Mouse (Mus musculus): ENCODE results near the gene Unc45a.

Unc45a gene

DNA sequence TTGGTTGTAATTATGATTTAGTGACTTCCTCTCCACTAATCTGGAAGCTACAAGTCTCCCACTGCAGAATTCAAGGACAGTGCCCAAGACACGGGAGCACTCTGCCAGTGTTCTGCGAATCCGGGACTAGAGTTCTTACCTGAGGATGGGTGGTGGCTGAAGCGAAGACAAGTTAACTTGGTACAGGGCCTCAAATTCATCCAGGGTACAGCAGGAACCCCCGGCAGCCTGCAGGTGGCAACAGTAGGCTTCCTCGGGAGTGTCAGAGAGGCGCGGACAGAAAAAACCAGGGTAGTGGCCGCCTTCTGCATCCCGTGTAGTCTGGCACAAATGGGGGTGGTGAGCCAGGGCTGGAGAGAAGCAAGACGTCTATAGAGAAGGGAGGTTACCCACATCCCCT lies at the start of gene Unc45a:
Unc45a (minus strand) TSS at position 213 of the 400 bp plus-strand sequence.
- no peak for DNase-seq (ENCODE audit: low spot score)

GRCm38 (mm10) chr7:80387633-80388543 lies 47.1 kb upstream of the Unc45a start, which contains the start of gene Fes:
Gene Fes, minus strand, starts transcription at chr7:80387946.
- no peak for DNase-seq (ENCODE audit: low spot score)

- DNase-seq (ENCODE audit: low spot score), result no peak
Measured at GRCm38 (mm10) chr7:80387033-80387632, 46.3 kb upstream of the Unc45a start.

GRCm38 (mm10) chr7:80386235-80386930 lies 45.6 kb upstream of the Unc45a start:
- DNase-seq (ENCODE audit: low spot score), result peak; percentile 85

- DNase-seq (ENCODE audit: low spot score), result no peak
Measured at GRCm38 (mm10) chr7:80382919-80383318, 42.1 kb upstream of the Unc45a start.

GRCm38 (mm10) chr7:80379531-80379930 lies 38.7 kb upstream of the Unc45a start:
- no peak for DNase-seq (ENCODE audit: low spot score)

GRCm38 (mm10) chr7:80377471-80377870 lies 36.7 kb upstream of the Unc45a start:
- DNase-seq (ENCODE audit: low spot score), result no peak

- no peak for DNase-seq (ENCODE audit: low spot score)
Measured at GRCm38 (mm10) chr7:80376192-80376591, 35.4 kb upstream of the Unc45a start.

- DNase-seq (ENCODE audit: low spot score), result no peak
Measured at GRCm38 (mm10) chr7:80375376-80376039, 34.7 kb upstream of the Unc45a start.

- DNase-seq (ENCODE audit: low spot score), result no peak
Measured at GRCm38 (mm10) chr7:80374733-80375132, 33.9 kb upstream of the Unc45a start.

DNA sequence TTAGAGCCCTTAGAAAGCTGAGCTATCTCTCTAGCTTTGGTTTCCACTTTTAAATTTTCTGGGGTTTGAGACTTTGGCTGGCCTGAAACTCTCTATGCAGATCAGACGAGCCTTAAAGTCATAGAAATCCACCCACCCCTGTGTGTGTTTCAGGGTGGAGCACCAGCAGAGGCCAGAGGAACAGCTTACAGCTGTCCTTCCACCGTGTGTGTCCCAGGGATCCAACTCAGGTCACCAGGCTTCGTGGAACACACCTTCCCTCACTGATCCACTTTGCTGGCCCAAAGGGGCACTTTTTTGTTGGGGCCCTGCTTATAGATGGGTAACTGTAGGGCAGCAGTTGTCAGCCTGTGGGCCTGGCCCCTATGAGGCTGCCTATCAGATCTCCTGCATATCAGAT lies 33.5 kb upstream of the Unc45a start:
- DNase-seq (ENCODE audit: low spot score), result no peak

DNA sequence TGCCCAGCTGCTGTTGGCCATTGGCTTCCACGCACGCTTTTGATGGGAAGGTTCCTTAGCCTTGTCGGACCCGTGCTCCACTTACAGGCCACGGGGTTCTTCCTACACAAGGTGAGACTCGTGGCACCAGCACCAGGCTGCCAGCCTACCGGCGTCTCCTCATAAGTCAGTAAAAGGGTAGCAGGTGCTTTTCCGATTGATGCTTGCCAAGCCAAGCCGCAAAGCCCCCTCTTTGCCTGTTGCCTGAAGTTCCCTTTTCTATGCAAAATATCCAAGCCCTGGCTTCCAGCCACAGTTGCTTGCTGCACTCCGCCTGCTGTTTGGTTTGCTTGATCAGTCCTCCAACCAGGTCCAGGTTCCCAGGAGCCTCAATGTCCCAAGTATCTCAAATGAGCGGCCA lies 33.0 kb upstream of the Unc45a start:
- no peak for DNase-seq (ENCODE audit: low spot score)

DNA sequence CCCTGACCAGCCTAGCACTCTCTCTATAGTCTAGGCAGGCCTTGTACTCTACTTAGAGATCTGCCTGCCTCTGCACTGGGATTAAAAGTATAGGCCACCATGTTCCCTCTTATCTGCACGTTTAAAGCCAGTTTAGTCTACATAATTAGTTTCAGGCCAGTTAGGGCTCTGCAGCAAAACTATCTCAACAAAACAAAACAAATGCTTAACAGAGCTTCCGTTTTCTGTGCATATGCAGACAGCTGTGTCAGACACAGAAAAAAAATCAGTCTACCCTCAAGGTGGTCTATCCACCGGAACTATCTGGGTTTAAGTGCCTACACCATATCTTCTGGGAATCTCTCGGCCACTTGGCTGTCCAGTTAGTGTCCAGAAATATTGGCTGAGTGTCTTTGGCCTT lies 32.5 kb upstream of the Unc45a start:
- no peak for DNase-seq (ENCODE audit: low spot score)

DNA sequence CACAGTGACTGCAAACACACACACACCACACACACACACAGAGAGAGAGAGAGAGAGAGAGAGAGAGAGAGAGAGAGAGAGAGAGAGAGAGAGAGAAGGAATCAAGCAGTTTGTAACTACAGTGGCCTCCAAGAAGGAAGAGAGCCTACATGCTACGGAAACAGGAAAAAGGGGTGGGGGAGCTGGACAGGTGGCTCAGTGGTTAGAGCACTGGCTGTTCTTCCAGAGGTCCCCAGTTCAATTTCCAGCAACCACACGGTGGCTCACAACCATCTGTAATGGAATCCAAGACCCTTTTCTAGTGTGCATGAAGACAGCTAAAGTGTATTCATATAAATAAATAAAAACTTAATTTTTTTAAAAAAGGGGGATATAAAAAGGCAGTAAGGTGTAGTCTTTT lies 31.9 kb upstream of the Unc45a start:
- no peak for DNase-seq (ENCODE audit: low spot score)

DNA sequence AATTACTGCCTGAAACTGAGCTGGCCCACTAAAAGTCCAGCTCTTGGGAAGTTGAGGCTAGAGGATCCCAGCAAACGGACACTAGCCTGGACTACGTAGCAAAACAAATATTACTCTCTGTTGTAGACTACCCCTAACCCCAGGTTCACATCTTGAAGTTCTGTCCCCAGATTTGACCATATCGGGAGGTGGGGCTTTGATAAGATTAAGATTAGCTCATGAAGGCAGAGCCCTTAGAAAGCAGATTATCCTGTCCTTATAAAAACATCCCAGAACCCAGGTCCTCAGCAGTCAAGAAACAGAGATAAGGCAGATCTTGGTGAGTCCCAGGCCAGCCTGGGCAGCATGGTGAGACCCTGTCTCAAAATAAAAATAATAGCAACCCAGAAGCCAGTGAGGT lies 31.4 kb upstream of the Unc45a start:
- DNase-seq (ENCODE audit: low spot score), result no peak

DNA sequence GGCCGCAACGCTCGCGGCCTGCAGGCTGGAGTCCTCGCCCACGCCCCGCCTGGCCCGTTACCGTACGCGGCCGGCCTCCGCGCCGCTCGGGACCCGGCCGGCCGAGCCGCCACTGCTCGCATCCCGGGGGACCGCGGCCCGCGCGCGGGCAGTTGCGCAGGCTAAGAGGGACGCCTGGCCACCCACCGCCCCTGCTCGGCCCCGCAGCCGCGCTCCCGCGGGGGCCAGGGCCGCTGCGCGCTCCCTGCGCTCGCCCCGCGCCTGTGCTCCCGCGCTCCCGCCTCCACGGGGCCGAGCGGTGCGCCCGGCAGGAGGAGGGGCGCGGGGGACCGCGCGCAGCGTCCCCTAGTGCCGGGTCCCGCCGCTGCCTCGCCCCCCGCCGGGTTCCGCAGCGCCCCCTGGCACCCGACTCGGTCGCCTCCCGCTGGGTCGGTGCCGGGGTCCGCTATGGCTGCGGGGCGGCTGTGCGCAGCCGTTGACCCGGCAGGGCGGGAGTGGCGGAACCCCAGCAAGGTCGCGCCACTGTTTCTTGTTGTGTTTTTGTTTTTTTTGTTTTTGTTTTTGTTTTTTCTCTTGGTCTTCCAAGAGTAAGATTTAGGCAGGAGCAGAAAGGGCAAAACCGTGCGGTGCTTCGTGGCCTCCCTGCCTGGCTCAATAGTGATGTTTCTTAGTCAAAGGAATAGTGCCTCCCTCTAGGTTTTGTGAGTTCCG lies 30.4 kb upstream of the Unc45a start, which contains the start of gene Man2a2:
Man2a2 (minus strand) TSS at position 335 of the 711 bp plus-strand sequence.
- no peak for DNase-seq (ENCODE audit: low spot score)

DNA sequence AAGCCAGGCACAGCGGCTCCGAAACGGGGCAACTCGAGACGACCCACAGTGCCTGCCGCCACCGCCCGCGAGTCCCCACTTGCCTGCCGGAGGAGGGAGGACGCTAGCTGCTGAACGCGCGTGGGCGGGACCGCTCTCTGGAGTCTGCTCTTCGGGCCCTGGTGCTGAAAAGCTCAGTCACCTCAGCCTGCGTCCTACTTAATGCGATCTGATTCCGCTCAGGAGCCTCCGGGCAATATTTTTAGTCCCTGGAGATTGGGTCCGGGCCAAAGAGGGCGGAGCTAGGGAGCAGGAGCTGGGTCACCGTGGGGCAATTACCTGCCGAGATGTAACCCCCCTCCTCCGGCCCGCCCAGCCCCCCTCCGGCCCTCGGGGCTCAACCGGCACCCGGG lies 29.8 kb upstream of the Unc45a start:
- no peak for DNase-seq (ENCODE audit: low spot score)

DNA sequence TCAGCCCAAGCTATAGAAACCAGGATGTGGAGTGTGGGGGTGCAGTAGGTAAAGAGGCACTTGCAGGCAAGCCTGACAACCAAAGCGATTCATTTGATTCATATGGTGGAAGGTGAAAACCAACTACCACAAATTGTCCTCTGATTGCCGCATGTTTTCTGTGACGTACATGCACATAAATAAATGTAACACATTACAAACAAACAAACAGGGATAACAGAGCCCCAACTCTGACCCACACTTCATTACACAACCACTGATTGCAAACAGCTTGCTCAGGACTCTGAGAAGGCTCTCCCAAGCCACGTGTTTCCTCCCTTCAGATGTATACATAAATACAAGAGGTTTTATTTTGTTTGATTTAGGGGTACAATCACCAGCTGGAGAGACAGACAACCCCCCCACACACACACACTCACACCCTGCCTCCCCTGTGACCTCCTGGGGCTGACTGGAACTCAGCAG lies 29.2 kb upstream of the Unc45a start:
- no peak for DNase-seq (ENCODE audit: low spot score)

GRCm38 (mm10) chr7:80369461-80369860 lies 28.7 kb upstream of the Unc45a start:
- no peak for DNase-seq (ENCODE audit: low spot score)

DNA sequence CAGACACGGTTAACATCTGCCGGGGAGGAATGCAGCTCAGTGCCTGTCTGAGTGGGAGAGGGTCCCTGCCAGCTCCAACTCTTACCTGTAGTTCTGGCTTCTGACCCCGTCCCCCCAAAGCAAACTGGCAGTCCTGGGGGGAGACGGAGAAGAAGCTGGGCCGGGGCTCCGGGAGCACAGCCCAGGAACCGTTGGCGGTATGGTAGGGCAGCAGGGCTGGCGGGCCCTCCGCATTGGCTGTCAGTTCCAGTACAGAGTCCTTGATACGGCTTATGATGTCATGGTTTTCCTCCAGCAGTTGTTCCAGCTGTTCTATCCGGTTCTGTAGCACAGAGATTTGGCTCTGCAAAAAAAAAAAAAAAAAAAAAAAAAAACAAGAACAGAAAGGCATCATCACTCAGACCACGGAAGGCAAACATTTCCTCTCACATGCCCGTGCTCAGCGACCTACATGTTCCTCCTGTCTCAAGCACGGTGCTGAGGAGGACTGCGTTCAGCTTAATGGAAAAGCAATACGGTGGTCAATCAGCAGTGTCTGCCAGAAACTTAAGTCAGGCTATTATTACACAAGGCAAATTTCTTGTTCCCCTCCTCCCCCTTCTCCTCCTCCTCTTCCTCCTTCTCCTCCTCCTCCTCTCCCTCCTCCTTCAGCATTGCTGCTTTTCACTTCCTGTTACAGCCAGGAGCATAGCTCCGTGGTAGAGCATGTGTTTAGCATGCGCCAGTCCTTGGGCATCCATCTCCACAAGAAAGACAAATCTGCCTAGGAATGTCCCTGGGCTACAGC lies 28.0 kb upstream of the Unc45a start:
- no peak for DNase-seq (ENCODE audit: low spot score)

DNA sequence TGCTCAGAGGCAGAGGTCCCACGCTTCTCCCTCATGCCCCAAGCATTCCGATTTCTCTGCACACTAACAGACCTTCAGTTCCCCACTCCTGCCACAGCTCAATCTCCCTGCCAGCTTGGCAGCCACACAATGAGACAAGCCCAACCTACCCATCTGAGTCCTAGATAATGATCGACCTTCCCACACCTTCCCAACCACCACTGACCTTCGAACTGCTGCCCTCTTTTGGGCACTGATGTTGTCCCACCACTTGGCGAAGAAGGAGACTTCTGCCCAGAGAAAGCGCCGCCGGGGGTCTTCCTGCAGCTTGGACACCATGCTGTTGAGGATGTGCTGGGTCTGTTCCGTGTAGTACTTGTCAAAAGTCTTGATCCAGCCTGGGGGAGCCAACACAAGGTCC lies 27.2 kb upstream of the Unc45a start:
- DNase-seq (ENCODE audit: low spot score), result no peak

All from urinary bladder, postnatal 10 days (tissue).